Mouse (Mus musculus): ENCODE results near the gene Leng9. TPM values are rescaled to one million over a fixed set of nuclear protein-coding genes. Genes with fewer than 3 reads are reported as not detected.

The Leng9 gene
- polyA plus RNA-seq, 1 experiment from 2014 or later, result 0.98 TPM

GRCm38 (mm10) chr7:4122076-4122768 is 28.0 kb downstream of the Leng9 start:
- Histone ChIP-seq H3K4me1 (replicated peaks) (peaks cover 7% of the 10 kb centered on the region; the same call in 1 of the 2 replicates), H3K27ac (replicated peaks) (no peak overlapping the region), H3K9ac (no peak overlapping the region), H3K36me3 (replicated peaks) (no peaks in the 10 kb centered on the region), H3K27me3 (peaks cover 55% of the 10 kb centered on the region), H3K9me3 (replicated peaks) (no peaks in the 10 kb centered on the region), H3K4me2 (no peak overlapping the region), H3K4me3 (replicated peaks) (no peak overlapping the region)
- ATAC-seq (ENCODE audit: insufficient read depth), result no peak
- 40% methylated on average over 11 of the region's 11 CpGs for WGBS (ENCODE audit: insufficient replicate concordance)

GRCm38 (mm10) chr7:4119976-4120921 is 29.9 kb downstream of the Leng9 start:
- Histone ChIP-seq H3K4me3 (replicated peaks) (no peak overlapping the region), H3K4me2 (no peak overlapping the region)
- no peak for ATAC-seq (ENCODE audit: insufficient read depth)

GRCm38 (mm10) chr7:4119344-4119902 is 30.8 kb downstream of the Leng9 start, which contains the start of gene Ttyh1:
Gene Ttyh1, plus strand, starts transcription at chr7:4119408.
- no peak within 1 kb of the TSS for H3K27ac ChIP-seq (replicated peaks)
- peak within 1 kb of the TSS; percentile 33; the same call in 1 of the 2 replicates for H3K4me2 ChIP-seq
- peaks cover 7% of the 10 kb centered on the region; the same call in 1 of the 2 replicates for H3K4me1 ChIP-seq (replicated peaks)
- no peak within 1 kb of the TSS; the same call in 1 of the 2 replicates for H3K4me3 ChIP-seq (replicated peaks)
- H3K27me3 ChIP-seq, result peaks cover 61% of the 10 kb centered on the region
- no peak for ATAC-seq (ENCODE audit: insufficient read depth)
- H3K9me3 ChIP-seq (replicated peaks), result no peaks in the 10 kb centered on the region
- H3K36me3 ChIP-seq (replicated peaks), result no peaks in the 10 kb centered on the region
- WGBS (ENCODE audit: insufficient replicate concordance), result 2% methylated on average over 36 of the region's 37 CpGs
- H3K9ac ChIP-seq, result no peak within 1 kb of the TSS

More at GRCm38 (mm10) chr7:4119976-4120921, 29.9 kb downstream of the Leng9 start:
- Histone ChIP-seq H3K27me3 (peaks cover 61% of the 10 kb centered on the region), H3K4me1 (replicated peaks) (peaks cover 7% of the 10 kb centered on the region; the same call in 1 of the 2 replicates), H3K9ac (no peak overlapping the region), H3K9me3 (replicated peaks) (no peaks in the 10 kb centered on the region), H3K27ac (replicated peaks) (no peak overlapping the region), H3K36me3 (replicated peaks) (no peaks in the 10 kb centered on the region)
- WGBS (ENCODE audit: insufficient replicate concordance), result 18% methylated on average over 19 of the region's 19 CpGs

- H3K36me3 ChIP-seq (replicated peaks), result no peaks in the 10 kb centered on the region
- H3K9me3 ChIP-seq (replicated peaks), result no peaks in the 10 kb centered on the region
- no peak for ATAC-seq (ENCODE audit: insufficient read depth)
- 46% methylated on average over 8 of the region's 8 CpGs for WGBS (ENCODE audit: insufficient replicate concordance)
- H3K4me2 ChIP-seq, result no peak overlapping the region
- H3K27ac ChIP-seq (replicated peaks), result no peak overlapping the region
- H3K4me3 ChIP-seq (replicated peaks), result no peak overlapping the region
- H3K9ac ChIP-seq, result no peak overlapping the region
- peaks cover 55% of the 10 kb centered on the region for H3K27me3 ChIP-seq
- peaks cover 7% of the 10 kb centered on the region; the same call in 1 of the 2 replicates for H3K4me1 ChIP-seq (replicated peaks)
Measured at GRCm38 (mm10) chr7:4117050-4117814, 32.9 kb downstream of the Leng9 start.

GRCm38 (mm10) chr7:4111766-4112165 is 38.4 kb downstream of the Leng9 start:
- no peak overlapping the region for H3K4me2 ChIP-seq
- peaks cover 8% of the 10 kb centered on the region; the same call in 1 of the 2 replicates for H3K27me3 ChIP-seq
- no peak overlapping the region for H3K9ac ChIP-seq
- 34% methylated on average over 3 of the region's 3 CpGs for WGBS (ENCODE audit: insufficient replicate concordance)
- ATAC-seq (ENCODE audit: insufficient read depth), result no peak
- no peak overlapping the region for H3K4me3 ChIP-seq (replicated peaks)
- H3K27ac ChIP-seq (replicated peaks), result no peak overlapping the region
- no peaks in the 10 kb centered on the region for H3K9me3 ChIP-seq (replicated peaks)
- no peaks in the 10 kb centered on the region for H3K36me3 ChIP-seq (replicated peaks)
- H3K4me1 ChIP-seq (replicated peaks), result no peaks in the 10 kb centered on the region

GRCm38 (mm10) chr7:4103411-4103810 is 46.8 kb downstream of the Leng9 start:
- no peak overlapping the region for H3K9ac ChIP-seq
- H3K36me3 ChIP-seq (replicated peaks), result no peaks in the 10 kb centered on the region
- no peak for ATAC-seq (ENCODE audit: insufficient read depth)
- H3K9me3 ChIP-seq (replicated peaks), result no peaks in the 10 kb centered on the region
- H3K4me1 ChIP-seq (replicated peaks), result no peaks in the 10 kb centered on the region
- no peak overlapping the region for H3K27ac ChIP-seq (replicated peaks)
- no peaks in the 10 kb centered on the region for H3K27me3 ChIP-seq
- no peak overlapping the region for H3K4me2 ChIP-seq
- no peak overlapping the region for H3K4me3 ChIP-seq (replicated peaks)
- 8% methylated on average over 4 of the region's 4 CpGs for WGBS (ENCODE audit: insufficient replicate concordance)

- H3K9ac ChIP-seq, result no peak overlapping the region
- H3K4me2 ChIP-seq, result no peak overlapping the region
- no peak overlapping the region for H3K4me3 ChIP-seq (replicated peaks)
- H3K4me1 ChIP-seq (replicated peaks), result no peaks in the 10 kb centered on the region
- no peaks in the 10 kb centered on the region for H3K27me3 ChIP-seq
- 67% methylated on average over 5 of the region's 5 CpGs for WGBS (ENCODE audit: insufficient replicate concordance)
- no peaks in the 10 kb centered on the region for H3K9me3 ChIP-seq (replicated peaks)
- no peak for ATAC-seq (ENCODE audit: insufficient read depth)
- no peaks in the 10 kb centered on the region for H3K36me3 ChIP-seq (replicated peaks)
- H3K27ac ChIP-seq (replicated peaks), result no peak overlapping the region
Measured at GRCm38 (mm10) chr7:4101144-4101543, 49.0 kb downstream of the Leng9 start.

- H3K4me2 ChIP-seq, result no peak overlapping the region
- H3K9ac ChIP-seq, result no peak overlapping the region
- H3K36me3 ChIP-seq (replicated peaks), result no peaks in the 10 kb centered on the region
- no peak overlapping the region for H3K4me3 ChIP-seq (replicated peaks)
- no peak for ATAC-seq (ENCODE audit: insufficient read depth)
- no peaks in the 10 kb centered on the region for H3K4me1 ChIP-seq (replicated peaks)
- no peaks in the 10 kb centered on the region for H3K9me3 ChIP-seq (replicated peaks)
- H3K27ac ChIP-seq (replicated peaks), result no peak overlapping the region
- no peaks in the 10 kb centered on the region for H3K27me3 ChIP-seq
- 41% methylated on average over 2 of the region's 2 CpGs for WGBS (ENCODE audit: insufficient replicate concordance)
Measured at GRCm38 (mm10) chr7:4098832-4099231, 51.3 kb downstream of the Leng9 start.

- H3K9me3 ChIP-seq (replicated peaks), result no peaks in the 10 kb centered on the region
- no peaks in the 10 kb centered on the region for H3K4me1 ChIP-seq (replicated peaks)
- H3K9ac ChIP-seq, result no peak overlapping the region
- WGBS (ENCODE audit: insufficient replicate concordance), result 58% methylated on average over 2 of the region's 2 CpGs
- H3K4me3 ChIP-seq (replicated peaks), result no peak overlapping the region
- H3K27ac ChIP-seq (replicated peaks), result no peak overlapping the region
- no peak for ATAC-seq (ENCODE audit: insufficient read depth)
- H3K4me2 ChIP-seq, result no peak overlapping the region
- no peaks in the 10 kb centered on the region for H3K27me3 ChIP-seq
- no peaks in the 10 kb centered on the region for H3K36me3 ChIP-seq (replicated peaks)
Measured at GRCm38 (mm10) chr7:4098301-4098700, 51.9 kb downstream of the Leng9 start.

Data from liver, embryonic 15.5 days (tissue).